Mouse (Mus musculus) megakaryocyte, adult 5-6 weeks (primary cell): ENCODE measurements around the gene Spem2. TPM values are rescaled to one million over a fixed set of nuclear protein-coding genes. Genes with fewer than 3 reads are reported as not detected.

Experiments
- ATAC-seq: 2 replicates; pipeline ENCODE4 v1.8.0; 2016; ENCODE audit warnings: mild to moderate bottlenecking, inconsistent platforms; ENCODE audit not compliant: poor library complexity, severe bottlenecking
- total RNA-seq, 2 experiments: library from RNA; stranded (forward) in 1 of 2; stranded (reverse) in 1 of 2; fragments of 153-499, 151-499 nt in 1 of 2; fragments of 221-1000, 200-1000 nt in 1 of 2; gene quantifications; 2 replicates each; pipeline versions ENCODE4 v1.2.3 to v1.2.4; 2015 to 2017

Gene Spem2
- total RNA-seq, 2 experiments from 2014 or later, result not detected

GRCm38 (mm10) chr11:69766872-69767624 lies 51.2 kb downstream of the Spem2 start:
- no peak for ATAC-seq

Other genes with a start within 250 kb of the Spem2 start
Only the 30 nearest of the 44 such genes appear.
- gene Mpdu1, start 155.8 kb downstream of the Spem2 start, total RNA-seq (2015), result 34.9 and 40.9 TPM in 2 replicates
- gene Mpdu1, start 155.8 kb downstream of the Spem2 start, total RNA-seq (2017), result 55.7 and 56.5 TPM in 2 replicates
- gene Cd68, start 152.3 kb downstream of the Spem2 start, total RNA-seq (2015), result 302 and 304 TPM in 2 replicates
- gene Cd68, start 152.3 kb downstream of the Spem2 start, total RNA-seq (2017), result 195 and 219 TPM in 2 replicates
- gene Eif4a1, start 146.0 kb downstream of the Spem2 start, total RNA-seq (2015), result 457 and 494 TPM in 2 replicates
- 511 and 523 TPM in 2 replicates for gene Eif4a1, start 146.0 kb downstream of the Spem2 start, total RNA-seq (2017)
- gene Senp3, start 136.4 kb downstream of the Spem2 start, total RNA-seq (2015), result 94.3 and 104 TPM in 2 replicates
- 68.9 and 80.8 TPM in 2 replicates for gene Senp3, start 136.4 kb downstream of the Spem2 start, total RNA-seq (2017)
- 37.7 and 47.2 TPM in 2 replicates for gene Tnfsf13, start 132.7 kb downstream of the Spem2 start, total RNA-seq (2015)
- 74.3 and 78.9 TPM in 2 replicates for gene Tnfsf13, start 132.7 kb downstream of the Spem2 start, total RNA-seq (2017)
- gene Tnfsf12, start 122.6 kb downstream of the Spem2 start, total RNA-seq (2015), result 25.5 and 25.9 TPM in 2 replicates
- gene Tnfsf12, start 122.6 kb downstream of the Spem2 start, total RNA-seq (2017), result 3.2 and 4.9 TPM in 2 replicates
- 11.6 and 13.6 TPM in 2 replicates for gene Tnfsfm13, start 122.4 kb downstream of the Spem2 start, total RNA-seq (2015)
- gene Tnfsfm13, start 122.4 kb downstream of the Spem2 start, total RNA-seq (2017), result 8.5 and 12.2 TPM in 2 replicates
- gene Polr2a, start 59.8 kb downstream of the Spem2 start, total RNA-seq (2015), result 116 and 118 TPM in 2 replicates
- gene Polr2a, start 59.8 kb downstream of the Spem2 start, total RNA-seq (2017), result 38.6 and 42.9 TPM in 2 replicates
- not detected in 2 replicates for gene Slc35g3, start 56.5 kb downstream of the Spem2 start, total RNA-seq (2015)
- gene Slc35g3, start 56.5 kb downstream of the Spem2 start, total RNA-seq (2017), result not detected in 2 replicates
- gene Zbtb4, start 52.6 kb downstream of the Spem2 start, total RNA-seq (2015), result 1.6 and 2.6 TPM in 2 replicates
- gene Zbtb4, start 52.6 kb downstream of the Spem2 start, total RNA-seq (2017), result 1.4 and 2.4 TPM in 2 replicates
- gene Chrnb1, start 22.5 kb downstream of the Spem2 start, total RNA-seq (2015), result 0.32 and 0.36 TPM in 2 replicates
- 0.16 TPM in 1 of 2 replicates, not detected in the other for gene Chrnb1, start 22.5 kb downstream of the Spem2 start, total RNA-seq (2017)
- 0.14 TPM in 1 of 2 replicates, not detected in the other for gene Fgf11, start 16.6 kb downstream of the Spem2 start, total RNA-seq (2015)
- gene Fgf11, start 16.6 kb downstream of the Spem2 start, total RNA-seq (2017), result not detected in 2 replicates
- gene Tmem102, start 12.8 kb downstream of the Spem2 start, total RNA-seq (2015), result not detected in 2 replicates
- gene Tmem102, start 12.8 kb downstream of the Spem2 start, total RNA-seq (2017), result not detected in 2 replicates
- not detected in 2 replicates for gene Gm39566, start 3.2 kb downstream of the Spem2 start, total RNA-seq (2015)
- not detected in 2 replicates for gene Gm39566, start 3.2 kb downstream of the Spem2 start, total RNA-seq (2017)
- gene Spem1, start 3.7 kb upstream of the Spem2 start, total RNA-seq (2015), result not detected in 2 replicates
- gene Spem1, start 3.7 kb upstream of the Spem2 start, total RNA-seq (2017), result not detected in 2 replicates
- gene Nlgn2, start 19.3 kb upstream of the Spem2 start, total RNA-seq (2015), result 0.20 and 0.48 TPM in 2 replicates
- 0.16 and 0.88 TPM in 2 replicates for gene Nlgn2, start 19.3 kb upstream of the Spem2 start, total RNA-seq (2017)
- 217 and 226 TPM in 2 replicates for gene Tmem256, start 20.0 kb upstream of the Spem2 start, total RNA-seq (2015)
- gene Tmem256, start 20.0 kb upstream of the Spem2 start, total RNA-seq (2017), result 117 and 158 TPM in 2 replicates
- gene Plscr3, start 27.9 kb upstream of the Spem2 start, total RNA-seq (2015), result 19.8 and 23.7 TPM in 2 replicates
- gene Plscr3, start 27.9 kb upstream of the Spem2 start, total RNA-seq (2017), result 10.8 and 18.1 TPM in 2 replicates
- gene Tnk1, start 40.3 kb upstream of the Spem2 start, total RNA-seq (2015), result not detected in 2 replicates
- 0.04 TPM in 1 of 2 replicates, not detected in the other for gene Tnk1, start 40.3 kb upstream of the Spem2 start, total RNA-seq (2017)
- gene Tmem95, start 59.6 kb upstream of the Spem2 start, total RNA-seq (2015), result not detected in 2 replicates
- not detected in 2 replicates for gene Tmem95, start 59.6 kb upstream of the Spem2 start, total RNA-seq (2017)
- gene Kctd11, start 62.9 kb upstream of the Spem2 start, total RNA-seq (2015), result 2.9 and 3.3 TPM in 2 replicates
- gene Kctd11, start 62.9 kb upstream of the Spem2 start, total RNA-seq (2017), result 3.0 and 3.3 TPM in 2 replicates
- 19.3 and 19.7 TPM in 2 replicates for gene Acap1, start 77.1 kb upstream of the Spem2 start, total RNA-seq (2015)
- 44.4 and 53.5 TPM in 2 replicates for gene Acap1, start 77.1 kb upstream of the Spem2 start, total RNA-seq (2017)
- gene 2810408A11Rik, start 82.5 kb upstream of the Spem2 start, total RNA-seq (2015), result 1.6 and 2.6 TPM in 2 replicates
- 1.5 and 1.8 TPM in 2 replicates for gene 2810408A11Rik, start 82.5 kb upstream of the Spem2 start, total RNA-seq (2017)
- 7.1 and 9.9 TPM in 2 replicates for gene Neurl4, start 82.6 kb upstream of the Spem2 start, total RNA-seq (2015)
- gene Neurl4, start 82.6 kb upstream of the Spem2 start, total RNA-seq (2017), result 11.9 and 18.9 TPM in 2 replicates
- 140 and 156 TPM in 2 replicates for gene Gps2, start 95.4 kb upstream of the Spem2 start, total RNA-seq (2015)
- gene Gps2, start 95.4 kb upstream of the Spem2 start, total RNA-seq (2017), result 56.4 and 64.9 TPM in 2 replicates
- 575 and 614 TPM in 2 replicates for gene Eif5a, start 103.5 kb upstream of the Spem2 start, total RNA-seq (2015)
- 561 and 596 TPM in 2 replicates for gene Eif5a, start 103.5 kb upstream of the Spem2 start, total RNA-seq (2017)
- not detected in 2 replicates for gene Ybx2, start 117.3 kb upstream of the Spem2 start, total RNA-seq (2015)
- gene Ybx2, start 117.3 kb upstream of the Spem2 start, total RNA-seq (2017), result not detected in 2 replicates
- not detected in 2 replicates for gene Slc2a4, start 129.7 kb upstream of the Spem2 start, total RNA-seq (2015)
- gene Slc2a4, start 129.7 kb upstream of the Spem2 start, total RNA-seq (2017), result 0.07 TPM in 1 of 2 replicates, not detected in the other
- gene Cldn7, start 146.3 kb upstream of the Spem2 start, total RNA-seq (2015), result not detected in 2 replicates
- gene Cldn7, start 146.3 kb upstream of the Spem2 start, total RNA-seq (2017), result not detected in 2 replicates
- gene Ctdnep1, start 162.7 kb upstream of the Spem2 start, total RNA-seq (2015), result 120 and 150 TPM in 2 replicates
- 26.6 and 27.0 TPM in 2 replicates for gene Ctdnep1, start 162.7 kb upstream of the Spem2 start, total RNA-seq (2017)